Mouse (Mus musculus) brain, embryonic 14.5 days (tissue): ENCODE results near the gene Samt3. TPM values are rescaled to one million over a fixed set of nuclear protein-coding genes. Genes with fewer than 3 reads are reported as not detected.

Experiments
- DNase-seq: peaks from one replicate; pipeline ENCODE4 v3.0.0-alpha.2; 2011; ENCODE audit warnings: low read depth
- CTCF ChIP-seq: fragments of 200-500 bp; IDR thresholded peaks from 2 replicates; pipeline ENCODE4 v1.5.1; 2012; ENCODE audit warnings: inconsistent platforms, mild to moderate bottlenecking, moderate library complexity, borderline replicate concordance; ENCODE audit not compliant: insufficient read depth, insufficient read length; ENCODE audit errors: extremely low read depth
- POLR2A ChIP-seq: fragments of 200-500 bp; IDR thresholded peaks from 2 replicates; pipeline ENCODE4 v1.6.1; 2012; ENCODE audit warnings: mild to moderate bottlenecking, inconsistent platforms, borderline replicate concordance; ENCODE audit not compliant: poor library complexity, insufficient read depth, insufficient read length, severe bottlenecking; ENCODE audit errors: extremely low read depth
- polyA plus RNA-seq: library from polyadenylated mRNA; depleted of rRNA; stranded (reverse); fragments of >200 nt; gene quantifications from 2 replicates; pipeline ENCODE4 v1.2.3, GENCODE M21; 2012; rRNA removed

Samt3 gene
- polyA plus RNA-seq, result not detected in 2 replicates

GRCm38 (mm10) chrX:86043899-86044298 is at the start of gene Samt3:
TSS of gene Samt3 (plus strand) at chrX:86044199.
- DNase-seq, result no peak
- TF ChIP-seq POLR2A (no peak), CTCF (no peak)

DNA sequence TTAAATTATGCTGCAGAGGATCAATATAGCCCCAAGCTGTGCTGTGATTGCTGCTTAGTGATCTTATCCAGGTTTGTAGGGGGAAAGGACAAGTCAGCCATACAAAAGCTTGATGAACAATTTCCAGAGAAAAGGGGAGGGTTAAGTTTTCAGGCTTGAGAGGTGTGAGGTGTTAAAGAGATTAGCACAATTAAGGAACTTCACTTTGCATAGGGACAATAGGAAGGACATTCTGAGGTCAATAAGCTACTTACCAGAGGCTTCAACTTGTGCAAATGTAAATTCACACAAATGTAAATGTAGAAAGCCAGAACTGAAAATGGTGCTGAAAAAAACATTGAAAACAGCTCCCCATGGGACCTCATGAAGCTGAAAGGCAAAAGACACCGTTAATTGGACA is 27.4 kb upstream of the Samt3 start:
- DNase-seq, result no peak
- no peak for TF ChIP-seq CTCF
- TF ChIP-seq POLR2A, result no peak

DNA sequence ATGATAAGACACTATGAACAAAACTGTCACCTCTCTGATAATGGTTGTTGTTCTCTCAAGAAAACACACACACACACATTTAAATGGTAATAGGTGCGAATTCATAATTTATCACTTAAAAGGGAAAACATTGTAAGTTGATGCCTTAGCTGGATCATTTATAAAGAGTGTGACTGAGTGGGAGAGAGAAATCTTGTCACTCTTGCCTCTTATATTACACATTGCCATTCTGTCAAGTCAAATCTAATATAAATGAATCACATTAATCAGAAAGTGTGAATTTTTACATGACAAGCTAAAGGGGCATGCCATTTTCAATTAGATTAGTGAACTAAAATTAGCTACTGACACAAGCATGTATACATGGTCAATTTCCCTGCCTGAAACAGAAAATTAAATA is 44.7 kb downstream of the Samt3 start:
- peak; percentile 37 for DNase-seq

More for the DNA sequence above, 44.7 kb downstream of the Samt3 start:
- TF ChIP-seq POLR2A (no peak), CTCF (no peak)

Other genes starting within 250 kb of the Samt3 start
- 0.01 and 0.03 TPM in 2 replicates for gene 5430427O19Rik, start 173.8 kb upstream of the Samt3 start, polyA plus RNA-seq
- gene Nr0b1, start 147.6 kb downstream of the Samt3 start, polyA plus RNA-seq, result 0.66 and 1.3 TPM in 2 replicates